Mouse (Mus musculus) spleen, adult 18-20 months (tissue): ENCODE results near the gene Ufd1.
A peak's percentile ranks its signal among the peaks of the same experiment; 100 is the strongest.
"Not testable (repeated sequence)": the region's sequence is repeated elsewhere in the genome, so short reads cannot be mapped to it uniquely, and the experiment has no call there.

ENCODE experiments used
- DNase-seq, 2 experiments: peaks; one replicate each; pipeline ENCODE4 v3.0.0; 2022; ENCODE audit warnings: mixed read lengths in 2 of 2

Ufd1 gene

GRCm38 (mm10) chr16:18812385-18812910, 869 bp downstream of the Ufd1 start:
- DNase-seq, result no peak

DNA sequence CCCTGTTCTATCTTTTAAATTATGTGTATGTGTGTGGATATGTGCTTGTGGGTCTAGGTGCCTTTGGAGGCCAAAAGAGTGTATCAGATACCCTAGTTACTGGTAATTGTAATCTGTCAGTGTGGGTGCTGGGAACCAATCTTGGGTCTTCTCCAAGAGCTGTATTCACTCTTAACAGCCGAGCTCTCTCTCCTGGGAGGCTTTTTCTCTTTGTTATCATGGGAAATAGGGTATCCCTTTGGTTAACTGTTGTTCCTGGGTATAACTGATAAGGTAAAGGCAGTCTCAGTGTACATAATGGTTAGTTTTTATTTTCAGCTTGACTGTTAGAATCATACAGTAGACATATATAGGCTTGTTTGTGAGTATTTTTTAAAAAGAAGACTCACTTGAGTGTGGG, 10.8 kb downstream of the Ufd1 start:
- no peak for DNase-seq

- no peak for DNase-seq
Observed at GRCm38 (mm10) chr16:18822925-18823324, 11.3 kb downstream of the Ufd1 start.

GRCm38 (mm10) chr16:18828630-18829029, 17.1 kb downstream of the Ufd1 start:
- DNase-seq, result no peak

DNA sequence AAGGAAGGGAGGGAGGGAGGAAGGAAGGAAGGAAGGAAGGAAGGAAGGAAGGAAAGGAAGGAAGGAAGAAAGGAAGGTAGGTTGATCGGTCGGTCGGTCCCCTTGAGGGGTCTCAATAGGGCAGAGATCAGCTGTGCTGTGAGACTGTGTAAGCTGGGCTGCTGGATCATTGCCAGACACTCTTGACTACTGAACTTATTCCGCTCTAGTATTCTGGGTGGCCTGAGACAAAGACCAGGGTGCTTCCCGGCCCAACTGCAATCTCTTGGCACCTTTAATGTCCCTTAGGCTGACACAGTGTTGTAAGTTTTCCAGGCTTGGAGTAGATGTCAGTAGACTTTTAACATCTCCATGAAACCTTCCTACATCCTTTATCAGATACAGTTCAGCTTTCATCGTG, 17.5 kb downstream of the Ufd1 start:
- DNase-seq, result no peak

DNA sequence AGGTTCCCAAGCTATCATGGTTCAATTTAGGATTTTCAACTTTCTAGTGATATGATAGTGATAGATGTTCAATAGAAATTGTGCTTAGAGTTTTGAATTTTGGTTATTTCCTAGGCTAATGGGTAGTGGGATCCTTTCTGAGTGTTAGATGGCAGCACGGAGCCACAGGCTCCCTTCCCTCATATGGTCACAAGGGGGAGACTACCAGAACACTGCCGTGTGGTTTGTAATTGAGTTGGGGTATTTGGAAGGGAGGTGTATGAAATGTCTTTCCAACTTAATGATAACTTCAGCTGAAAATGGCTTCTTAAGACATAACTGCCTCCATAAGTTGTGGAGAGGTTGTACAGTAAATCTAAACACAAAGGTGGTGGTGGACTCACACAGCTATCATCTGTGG, 21.9 kb downstream of the Ufd1 start:
- no peak for DNase-seq

DNA sequence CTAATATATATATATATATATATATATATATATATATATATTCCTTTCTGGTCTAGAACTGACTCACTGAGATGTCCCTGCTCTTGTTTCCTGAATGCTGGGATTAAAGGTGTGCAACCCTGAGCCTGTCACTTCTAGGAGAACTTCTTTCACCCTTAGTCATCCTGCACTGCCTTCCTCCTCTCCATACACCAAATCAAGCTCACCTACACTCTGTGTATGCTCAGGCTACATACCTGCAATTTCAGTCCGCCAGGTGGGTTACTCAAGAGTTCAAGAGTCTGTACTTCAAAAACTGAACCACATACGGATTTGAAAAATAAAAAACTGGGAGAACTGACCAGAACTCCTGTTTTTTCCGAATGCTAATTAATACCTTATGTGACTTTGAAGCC, 24.5 kb downstream of the Ufd1 start:
- no peak for DNase-seq

GRCm38 (mm10) chr16:18836468-18837208, 25.1 kb downstream of the Ufd1 start, which contains the start of the genes 2510002D24Rik and Gm28539:
Gene 2510002D24Rik, plus strand, starts transcription at chr16:18836578.
Gene Gm28539, plus strand, starts transcription at chr16:18836584.
- DNase-seq, result peak; percentile 86 to 94

GRCm38 (mm10) chr16:18838346-18838745, 26.8 kb downstream of the Ufd1 start:
- DNase-seq, result no peak

- DNase-seq, result no peak
Observed at GRCm38 (mm10) chr16:18846301-18846820, 34.8 kb downstream of the Ufd1 start.

DNA sequence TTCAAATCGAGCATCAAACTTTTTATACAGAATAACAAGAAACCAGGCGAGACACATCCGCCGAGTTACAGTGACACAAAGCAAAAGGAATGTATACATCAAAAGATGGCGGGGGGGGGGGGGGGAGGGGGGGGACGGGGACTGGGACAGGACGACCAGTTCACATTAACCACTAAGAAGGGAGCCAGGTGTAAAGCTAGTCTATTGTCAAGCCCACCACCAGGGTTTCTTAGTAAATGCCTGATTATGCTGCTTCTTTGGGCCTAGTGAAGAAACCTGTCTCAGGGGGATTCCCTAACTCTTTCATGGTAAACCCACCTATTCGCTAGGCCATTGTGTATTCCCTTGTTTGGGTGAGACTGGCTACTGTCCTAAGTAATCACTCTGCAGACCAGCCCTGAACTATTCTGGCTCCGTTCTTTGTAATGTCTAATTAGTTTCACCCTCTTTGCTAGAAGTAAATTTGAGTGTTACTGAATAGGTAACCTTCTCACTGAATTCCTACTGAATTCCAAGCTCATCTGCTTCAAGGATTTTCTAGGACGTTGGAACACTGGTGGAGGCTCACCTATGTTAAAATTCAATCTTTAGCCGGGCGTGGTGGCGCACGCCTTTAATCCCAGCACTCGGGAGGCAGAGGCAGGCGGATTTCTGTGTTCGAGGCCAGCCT, 38.1 kb downstream of the Ufd1 start:
- DNase-seq, result not testable (repeated sequence)

- no peak for DNase-seq
Observed at GRCm38 (mm10) chr16:18858551-18858950, 47.0 kb downstream of the Ufd1 start.

DNA sequence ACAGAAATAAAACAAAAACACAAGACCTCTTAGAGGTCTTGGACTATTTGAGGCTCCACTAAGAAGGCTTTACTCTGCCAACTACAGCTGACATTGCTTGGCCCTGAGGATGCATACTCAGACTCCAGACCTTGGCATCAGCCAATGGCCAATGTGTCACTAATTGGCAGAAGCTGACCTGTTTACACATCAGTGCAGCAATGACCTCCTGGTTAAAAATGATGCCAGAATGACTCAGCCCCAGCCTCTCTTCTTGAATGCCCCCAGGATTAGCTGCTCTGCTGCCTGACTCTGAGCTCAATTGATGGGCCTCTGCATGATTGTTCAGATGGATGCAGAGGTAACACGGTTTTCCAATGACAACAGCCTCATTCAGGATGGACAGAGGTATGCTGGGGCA, 48.6 kb downstream of the Ufd1 start:
- no peak for DNase-seq

DNA sequence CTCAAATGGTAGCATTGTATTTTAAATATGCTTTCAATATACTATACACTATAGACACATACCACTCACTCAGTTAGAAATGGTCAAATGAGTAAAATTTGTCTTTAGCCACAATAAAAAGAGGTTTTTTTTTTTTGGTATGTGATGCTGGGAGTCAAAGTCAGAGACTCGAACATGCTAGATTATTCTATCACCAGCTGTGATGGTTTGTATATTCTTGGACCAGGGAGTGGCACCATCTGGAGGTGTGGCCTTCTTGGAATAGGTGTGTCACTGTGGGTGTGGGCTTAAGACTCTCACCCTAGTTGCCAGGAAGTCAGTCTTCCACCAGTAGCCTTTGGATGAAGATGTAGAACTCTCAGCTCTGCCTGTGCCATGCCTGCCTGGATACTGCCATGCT, 58.9 kb downstream of the Ufd1 start:
- not testable (repeated sequence) for DNase-seq

- DNase-seq, result no peak
Observed at GRCm38 (mm10) chr16:18876091-18876441, 64.5 kb downstream of the Ufd1 start.

DNA sequence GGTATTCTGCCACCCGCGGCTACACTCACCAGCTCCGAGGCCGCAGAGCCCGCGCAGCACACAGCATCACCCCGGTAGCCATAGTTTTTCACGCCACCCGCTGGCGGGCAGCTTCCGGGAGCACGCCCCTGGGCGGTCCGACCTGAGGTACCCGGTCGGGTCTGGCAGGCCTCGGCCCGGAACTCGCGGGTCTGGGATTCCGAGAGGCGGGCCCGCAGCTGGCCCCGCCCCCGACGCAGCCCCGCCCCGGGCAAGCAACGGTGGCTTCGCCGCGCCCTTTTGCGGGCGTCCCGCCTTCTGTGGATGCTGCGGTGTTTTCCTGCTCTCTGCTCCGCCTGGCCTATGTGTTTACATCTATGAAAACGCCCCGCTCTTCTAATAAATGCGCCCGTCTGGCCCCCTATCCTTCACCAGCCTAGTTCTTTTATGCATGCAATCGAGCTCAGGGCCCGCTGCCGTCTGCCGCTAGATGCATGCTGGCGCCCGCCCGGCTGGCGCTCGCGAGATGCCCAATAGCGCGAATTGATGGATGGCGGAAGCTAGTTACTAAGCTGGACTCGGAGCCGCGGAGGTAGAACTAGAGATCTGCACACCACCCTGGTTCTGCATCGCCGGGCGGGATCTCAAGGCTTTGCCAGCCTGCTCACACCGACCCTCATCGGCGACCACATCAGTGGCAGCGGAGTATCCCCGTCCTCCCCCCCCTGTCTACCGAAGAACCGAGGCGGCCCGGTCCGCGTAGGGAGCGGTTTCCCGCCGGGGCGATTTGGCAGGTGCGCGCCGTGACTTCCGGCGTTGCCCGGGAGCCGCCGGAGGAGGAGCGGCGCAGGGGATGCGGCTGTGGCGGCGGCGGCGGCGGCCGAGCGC, 65.1 kb downstream of the Ufd1 start, which contains the start of the genes Mrpl40 and Hira:
Gene Mrpl40, minus strand, starts transcription at position 421 of the 867 bp plus-strand sequence.
Gene Hira, plus strand, starts transcription at position 596 of the 867 bp plus-strand sequence.
- DNase-seq, result peak; percentile 93 to 94

DNA sequence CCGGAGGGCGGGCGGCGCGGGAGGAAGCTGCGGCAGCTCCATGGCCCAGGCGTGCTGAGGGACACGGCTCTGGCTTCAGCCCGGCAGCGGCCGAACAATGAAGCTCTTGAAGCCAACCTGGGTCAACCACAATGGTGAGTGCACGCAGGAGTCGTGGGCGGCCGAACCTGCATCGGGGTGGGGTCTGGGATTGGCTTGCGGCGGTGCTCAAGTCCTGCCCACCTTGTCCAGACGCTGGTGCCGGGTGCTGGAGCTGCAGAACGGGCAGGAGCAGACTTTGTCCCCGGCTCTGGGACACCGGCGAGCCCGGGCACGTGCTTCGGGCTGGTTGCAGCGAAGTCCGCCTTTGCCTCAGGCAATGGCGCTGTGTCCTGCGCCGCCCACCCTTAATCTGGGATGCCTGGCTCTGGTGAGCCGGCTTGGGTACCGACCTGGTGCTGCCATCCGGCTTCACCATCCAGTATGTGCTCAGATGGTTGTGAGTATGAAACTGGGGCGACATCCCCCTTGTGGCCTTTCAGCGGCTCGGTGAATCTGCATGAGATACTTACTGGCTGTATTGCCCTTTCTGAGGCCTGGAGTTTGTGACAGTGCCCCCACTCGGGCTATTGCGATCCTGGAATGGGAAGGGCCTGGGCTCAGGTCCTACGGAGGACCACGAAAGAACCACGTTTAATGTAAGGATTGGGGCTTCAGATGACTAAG, 66.0 kb downstream of the Ufd1 start:
- DNase-seq, result peak in 1 of 2 experiments; percentile 43

DNA sequence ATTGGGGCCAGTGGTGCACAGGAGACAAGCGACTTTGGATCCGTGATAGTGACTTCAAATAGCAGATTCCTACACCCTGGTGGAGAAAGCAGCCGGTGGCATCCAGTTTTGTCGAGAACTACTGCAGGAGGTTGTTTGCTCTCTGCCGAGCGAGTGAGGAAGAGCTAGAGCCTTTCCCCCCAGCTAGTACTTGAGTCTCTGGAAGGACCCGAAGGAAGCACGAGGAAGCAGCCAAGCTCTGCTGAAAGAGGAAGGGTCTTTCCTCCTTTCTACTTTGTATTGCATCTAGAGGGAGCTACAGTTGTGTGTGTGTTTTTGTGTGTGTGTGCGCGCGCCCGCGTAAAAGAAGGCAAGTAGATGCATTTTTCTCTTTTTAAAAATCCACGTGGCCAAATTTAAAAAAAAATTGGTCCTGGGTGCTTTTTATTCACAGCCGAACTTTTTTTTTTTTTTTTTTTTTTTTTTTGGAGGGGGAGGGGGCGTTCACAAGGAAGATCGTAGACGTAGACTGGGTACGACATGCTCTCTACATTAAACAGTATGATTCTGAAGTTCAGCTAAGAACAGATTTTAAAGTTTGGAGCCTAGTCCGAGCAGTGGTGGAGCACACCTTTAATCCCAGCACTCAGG, 66.6 kb downstream of the Ufd1 start:
- peak in 1 of 2 experiments; percentile 3 for DNase-seq

DNA sequence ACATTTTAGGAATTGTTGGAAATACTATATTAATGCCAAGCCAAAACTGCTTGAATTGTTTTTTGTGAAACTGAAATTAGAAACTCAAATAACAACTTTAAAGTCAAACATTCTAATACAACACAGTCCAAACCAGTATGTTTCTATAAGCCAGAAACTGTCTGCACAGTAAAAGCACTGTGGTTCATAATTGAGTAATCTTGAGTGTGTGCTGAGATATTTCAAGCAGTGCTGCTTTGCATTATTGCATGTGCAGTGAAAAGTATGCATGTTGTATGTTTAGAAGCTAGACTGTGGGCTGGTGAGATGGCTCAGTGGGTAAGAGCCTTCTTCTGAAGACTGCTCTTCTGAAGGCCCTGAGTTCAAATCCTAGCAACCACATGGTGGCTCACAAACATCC, 72.5 kb downstream of the Ufd1 start:
- no peak for DNase-seq
